Mouse (Mus musculus) testis, adult 2 months (tissue): Measurements from ENCODE around the gene Eif3l. TPM values are rescaled to one million over a fixed set of nuclear protein-coding genes. Genes with fewer than 3 reads are reported as not detected.

ENCODE experiments used
- H3K27ac ChIP-seq: fragments of 200-500 bp; 2 replicates; pipeline ENCODE4 v1.5.1; 2012; ENCODE audit warnings: low read depth, low read length; ENCODE audit not compliant: control insufficient read depth, insufficient read depth
- H3K27me3 ChIP-seq: fragments of 200-500 bp; 2 replicates; pipeline ENCODE4 v1.6.1; 2012; ENCODE audit warnings: mild to moderate bottlenecking, low read length, moderate library complexity; ENCODE audit not compliant: control insufficient read depth, insufficient read depth
- H3K36me3 ChIP-seq: fragments of 200-500 bp; 2 replicates; pipeline ENCODE4 v1.6.1; 2012; ENCODE audit warnings: mild to moderate bottlenecking, low read length; ENCODE audit not compliant: control insufficient read depth, insufficient read depth
- H3K4me1 ChIP-seq: fragments of 200-500 bp; 2 replicates; pipeline ENCODE4 v1.6.1; 2012; ENCODE audit warnings: low read length; ENCODE audit not compliant: control insufficient read depth, insufficient read depth
- H3K4me3 ChIP-seq: fragments of 200-500 bp; 2 replicates; pipeline ENCODE4 v1.5.1; 2012; ENCODE audit warnings: low read depth, mild to moderate bottlenecking, low read length, moderate library complexity, mixed read lengths; ENCODE audit not compliant: control insufficient read depth
- CTCF ChIP-seq: fragments of 200-500 bp; IDR thresholded peaks from 2 replicates; pipeline ENCODE4 v1.5.1; 2012; ENCODE audit warnings: low read depth, mild to moderate bottlenecking, inconsistent platforms, low read length, moderate library complexity; ENCODE audit not compliant: control insufficient read depth, insufficient read depth, insufficient replicate concordance
- POLR2A ChIP-seq: fragments of 200-500 bp; IDR thresholded peaks from 2 replicates; pipeline ENCODE4 v1.6.1; 2012; ENCODE audit warnings: low read depth, mild to moderate bottlenecking, inconsistent platforms, low read length, moderate library complexity; ENCODE audit not compliant: control insufficient read depth
- polyA plus RNA-seq: library from polyadenylated mRNA; depleted of rRNA; stranded (reverse); fragments of >200 nt; gene quantifications from 2 replicates; pipeline ENCODE4 v1.2.3, GENCODE M21; 2012

The Eif3l gene
- polyA plus RNA-seq, 1 experiment: 110 TPM

GRCm38 (mm10) chr15:79122119-79122518 lies 47.1 kb downstream of the Eif3l start:
- H3K27ac ChIP-seq: no peak overlapping the region
- TF ChIP-seq POLR2A: no peak
- TF ChIP-seq CTCF: no peak
- H3K27me3 ChIP-seq: no peaks in the 10 kb centered on the region
- H3K4me1 ChIP-seq: no peaks in the 10 kb centered on the region
- no peak overlapping the region for H3K4me3 ChIP-seq
- H3K36me3 ChIP-seq: no peaks in the 10 kb centered on the region; the same call in none of the 2 replicates

- TF ChIP-seq CTCF (no peak), POLR2A (no peak)
- Histone ChIP-seq H3K4me1 (no peaks in the 10 kb centered on the region), H3K27me3 (no peaks in the 10 kb centered on the region), H3K36me3 (no peaks in the 10 kb centered on the region; the same call in none of the 2 replicates), H3K27ac (no peak overlapping the region), H3K4me3 (no peak overlapping the region)
These were observed 47.6 kb downstream of the Eif3l start for GRCm38 (mm10) chr15:79122546-79122945.

GRCm38 (mm10) chr15:79123751-79124150 lies 48.8 kb downstream of the Eif3l start:
- peak overlapping the region; percentile 77 for H3K4me3 ChIP-seq
- TF ChIP-seq CTCF (no peak), POLR2A (no peak)

GRCm38 (mm10) chr15:79124331-79124875 lies 49.4 kb downstream of the Eif3l start:
- Histone ChIP-seq H3K36me3 (no peaks in the 10 kb centered on the region; the same call in none of the 2 replicates), H3K4me1 (no peaks in the 10 kb centered on the region; the same call in 1 of the 2 replicates), H3K27ac (peak overlapping the region; percentile 61), H3K27me3 (no peaks in the 10 kb centered on the region), H3K4me3 (peak overlapping the region; percentile 77)
- no peak for TF ChIP-seq POLR2A
- TF ChIP-seq CTCF: no peak

More at GRCm38 (mm10) chr15:79123751-79124150, 48.8 kb downstream of the Eif3l start:
- peak overlapping the region; percentile 26; the same call in 1 of the 2 replicates for H3K27ac ChIP-seq
- no peaks in the 10 kb centered on the region for H3K27me3 ChIP-seq
- no peaks in the 10 kb centered on the region; the same call in 1 of the 2 replicates for H3K4me1 ChIP-seq
- H3K36me3 ChIP-seq: no peaks in the 10 kb centered on the region; the same call in none of the 2 replicates

GRCm38 (mm10) chr15:79126217-79126932 lies 51.4 kb downstream of the Eif3l start:
- TF ChIP-seq POLR2A (no peak), CTCF (peak; percentile 1; the same call in 1 of the 2 replicates)
- Histone ChIP-seq H3K36me3 (no peaks in the 10 kb centered on the region; the same call in none of the 2 replicates), H3K27ac (no peak overlapping the region), H3K4me1 (peaks cover 5% of the 10 kb centered on the region), H3K4me3 (peak overlapping the region; percentile 77), H3K27me3 (no peaks in the 10 kb centered on the region)

- Histone ChIP-seq H3K27ac (no peak overlapping the region), H3K36me3 (no peaks in the 10 kb centered on the region; the same call in none of the 2 replicates), H3K4me1 (peaks cover 8% of the 10 kb centered on the region), H3K4me3 (peak overlapping the region; percentile 77), H3K27me3 (no peaks in the 10 kb centered on the region)
- TF ChIP-seq CTCF (no peak), POLR2A (no peak)
These were observed 52.1 kb downstream of the Eif3l start for GRCm38 (mm10) chr15:79127101-79127500.

GRCm38 (mm10) chr15:79128208-79128607 lies 53.2 kb downstream of the Eif3l start:
- H3K4me3 ChIP-seq: no peak overlapping the region
- H3K4me1 ChIP-seq: peaks cover 8% of the 10 kb centered on the region
- H3K27me3 ChIP-seq: no peaks in the 10 kb centered on the region
- H3K27ac ChIP-seq: no peak overlapping the region
- H3K36me3 ChIP-seq: no peaks in the 10 kb centered on the region; the same call in none of the 2 replicates
- no peak for TF ChIP-seq POLR2A
- peak; percentile 50; the same call in 1 of the 2 replicates for TF ChIP-seq CTCF
